Mouse (Mus musculus): ENCODE results near the gene Wnt11.

GRCm38 (mm10) chr7:98798134-98798417 lies 36.8 kb upstream of the Wnt11 start:
- TF ChIP-seq CTCF (IDR thresholded peaks at IDR 0.05; ENCODE audit: low read depth) (no peak), EP300 (IDR thresholded peaks at IDR 0.05; ENCODE audit: low read depth) (no peak)

Data from liver, postnatal 0 days (tissue).